Mouse (Mus musculus): ENCODE results near the gene Akr1c6. TPM values are rescaled to one million over a fixed set of nuclear protein-coding genes. Genes with fewer than 3 reads are reported as not detected.

The Akr1c6 gene
- polyA plus RNA-seq, 1 experiment from 2014 or later: not detected

GRCm38 (mm10) chr13:4465641-4466040 is 31.5 kb downstream of the Akr1c6 start:
- WGBS: 91% methylated on average over 2 of the region's 2 CpGs
- DNase-seq (ENCODE audit: low spot score) (no peak), ATAC-seq (ENCODE audit: low FRiP score, low TSS enrichment) (no peak)
- TF ChIP-seq CTCF (IDR thresholded peaks at IDR 0.05; ENCODE audit: low read depth): no peak
- Histone ChIP-seq H3K9me3 (ENCODE audit: control insufficient read depth, low read length) (no peaks in the 10 kb centered on the region), H3K27me3 (ENCODE audit: control insufficient read depth, insufficient read depth, low read length) (no peaks in the 10 kb centered on the region), H3K27ac (replicated peaks) (no peak overlapping the region), H3K4me3 (ENCODE audit: low read depth, low read length) (no peak overlapping the region), H3K9ac (ENCODE audit: low read length) (no peak overlapping the region), H3K36me3 (ENCODE audit: control insufficient read depth, insufficient read depth, low read length) (no peaks in the 10 kb centered on the region), H3K4me2 (replicated peaks; ENCODE audit: low read depth) (no peak overlapping the region), H3K4me1 (replicated peaks; ENCODE audit: control insufficient read depth, insufficient read depth) (no peaks in the 10 kb centered on the region)

- Histone ChIP-seq H3K9me3 (ENCODE audit: control insufficient read depth, low read length) (no peaks in the 10 kb centered on the region), H3K4me1 (replicated peaks; ENCODE audit: control insufficient read depth, insufficient read depth) (no peaks in the 10 kb centered on the region), H3K27ac (replicated peaks) (no peak overlapping the region), H3K4me3 (ENCODE audit: low read depth, low read length) (no peak overlapping the region), H3K27me3 (ENCODE audit: control insufficient read depth, insufficient read depth, low read length) (no peaks in the 10 kb centered on the region), H3K9ac (ENCODE audit: low read length) (no peak overlapping the region), H3K4me2 (replicated peaks; ENCODE audit: low read depth) (no peak overlapping the region), H3K36me3 (ENCODE audit: control insufficient read depth, insufficient read depth, low read length) (no peaks in the 10 kb centered on the region)
- ATAC-seq (ENCODE audit: low FRiP score, low TSS enrichment) (no peak), DNase-seq (ENCODE audit: low spot score) (no peak)
- TF ChIP-seq CTCF (IDR thresholded peaks at IDR 0.05; ENCODE audit: low read depth) (no peak), EP300 (optimal IDR thresholded peaks at IDR 0.05) (no peak)
- WGBS: 74% methylated on average over 1 of the region's 1 CpGs
Measured at GRCm38 (mm10) chr13:4467896-4468295, 33.8 kb downstream of the Akr1c6 start.

Other genes starting within 250 kb of the Akr1c6 start
- 98.4 and 105 TPM in 2 replicates for gene Akr1c13, start 243.2 kb upstream of the Akr1c6 start, polyA plus RNA-seq (2015; fragmentation: Nextera tagmentation; extraction: Ambion mirVana)
- 65.8 and 72.8 TPM in 2 replicates for gene Akr1c19, start 205.6 kb upstream of the Akr1c6 start, polyA plus RNA-seq (2015; fragmentation: Nextera tagmentation; extraction: Ambion mirVana)
- gene Akr1c12, start 154.9 kb upstream of the Akr1c6 start, polyA plus RNA-seq (2015; fragmentation: Nextera tagmentation; extraction: Ambion mirVana): 76.1 and 81.8 TPM in 2 replicates
- not detected in 2 replicates for gene Akr1c20, start 89.0 kb downstream of the Akr1c6 start, polyA plus RNA-seq (2015; fragmentation: Nextera tagmentation; extraction: Ambion mirVana)
- gene Akr1c21, start 139.8 kb downstream of the Akr1c6 start, polyA plus RNA-seq (2015; fragmentation: Nextera tagmentation; extraction: Ambion mirVana): 0.08 TPM in 1 of 2 replicates, not detected in the other
- 26.8 and 28.3 TPM in 2 replicates for gene Akr1e1, start 174.9 kb downstream of the Akr1c6 start, polyA plus RNA-seq (2015; fragmentation: Nextera tagmentation; extraction: Ambion mirVana)